Mouse (Mus musculus) midbrain, embryonic 14.5 days (tissue): ENCODE results near the gene Card19. TPM values are rescaled to one million over a fixed set of nuclear protein-coding genes. Genes with fewer than 3 reads are reported as not detected.

Source experiments
- ATAC-seq: fragments of 200-750 bp; cut with Nextera tagmentation; 2 replicates; pipeline ENCODE4 v1.8.0; 2017; ENCODE audit warnings: moderate number of reproducible peaks, moderate library complexity; ENCODE audit not compliant: low FRiP score, low TSS enrichment
- DNase-seq: peaks from one replicate; pipeline ENCODE4 v3.0.0-alpha.2; 2015
- H3K27ac ChIP-seq: fragments of 300-500 bp; sonication (generic); replicated peaks from 2 replicates; pipeline ENCODE4 v1.5.1; 2014; ENCODE audit warnings: mild to moderate bottlenecking, low read depth, low read length, moderate library complexity
- H3K27me3 ChIP-seq: fragments of 300-500 bp; sonication (generic); 2 replicates; pipeline ENCODE4 v1.6.1; 2014; ENCODE audit warnings: low read length, control low read depth, mixed read lengths; ENCODE audit not compliant: control insufficient read depth, insufficient read depth
- H3K36me3 ChIP-seq: fragments of 300-500 bp; sonication (generic); 2 replicates; pipeline ENCODE4 v1.6.1; 2014; ENCODE audit warnings: low read length, control low read depth; ENCODE audit not compliant: control insufficient read depth, insufficient read depth
- H3K4me1 ChIP-seq: fragments of 300-500 bp; sonication (generic); 2 replicates; pipeline ENCODE4 v1.6.1; 2014; ENCODE audit warnings: mild to moderate bottlenecking, antibody characterized with exemption, low read length, control low read depth; ENCODE audit not compliant: control insufficient read depth, insufficient read depth
- H3K4me2 ChIP-seq: fragments of 300-500 bp; sonication (generic); 2 replicates; pipeline ENCODE4 v1.6.1; 2014; ENCODE audit warnings: mild to moderate bottlenecking, low read length, moderate library complexity
- H3K4me3 ChIP-seq: fragments of 300-500 bp; sonication (generic); replicated peaks from 2 replicates; pipeline ENCODE4 v1.5.1; 2014; ENCODE audit warnings: low read depth, low read length
- H3K9ac ChIP-seq: fragments of 300-500 bp; sonication (generic); replicated peaks from 2 replicates; pipeline ENCODE4 v1.6.1; 2014; ENCODE audit warnings: mild to moderate bottlenecking, low read length, moderate library complexity
- H3K9me3 ChIP-seq: fragments of 300-500 bp; sonication (generic); 2 replicates; pipeline ENCODE4 v1.6.1; 2016; ENCODE audit warnings: low read length, control low read depth, mixed read lengths; ENCODE audit not compliant: control insufficient read depth
- WGBS: fragments of 180-500 bp; shearing (Covaris S2); extraction: QIAGEN DNeasy Blood & Tissue Kit; methylation state at CpG from one replicate; pipeline ENCODE4 v1.1.7; 2014; 5-methylcytosine and 5-hydroxymethylcytosine counted together
- polyA plus RNA-seq: library from polyadenylated mRNA; unstranded; fragments of >200 nt; fragmentation: Nextera tagmentation; extraction: Ambion mirVana; gene quantifications from 2 replicates; pipeline ENCODE4 v1.2.1, GENCODE M21; 2014

Card19 gene
- polyA plus RNA-seq, 1 experiment from 2014 or later, result 20.6 TPM

- H3K27ac ChIP-seq, result no peak overlapping the region
- no peak overlapping the region for H3K4me2 ChIP-seq
- no peak for ATAC-seq
- WGBS, result 97% methylated on average over 8 of the region's 8 CpGs
- no peak overlapping the region for H3K4me3 ChIP-seq
- no peaks in the 10 kb centered on the region for H3K36me3 ChIP-seq
- H3K4me1 ChIP-seq, result no peaks in the 10 kb centered on the region
- no peak for DNase-seq
- no peak overlapping the region for H3K9ac ChIP-seq
- no peaks in the 10 kb centered on the region for H3K9me3 ChIP-seq
- H3K27me3 ChIP-seq, result no peaks in the 10 kb centered on the region
Measured at GRCm38 (mm10) chr13:49238737-49239136, 22.9 kb upstream of the Card19 start.

GRCm38 (mm10) chr13:49237617-49238016, 21.8 kb upstream of the Card19 start:
- WGBS, result 90% methylated on average over 8 of the region's 8 CpGs
- Histone ChIP-seq H3K27ac (no peak overlapping the region), H3K9ac (no peak overlapping the region), H3K4me1 (no peaks in the 10 kb centered on the region), H3K4me2 (no peak overlapping the region), H3K9me3 (no peaks in the 10 kb centered on the region), H3K4me3 (no peak overlapping the region), H3K27me3 (no peaks in the 10 kb centered on the region), H3K36me3 (no peaks in the 10 kb centered on the region)
- DNase-seq, result no peak
- ATAC-seq, result no peak

GRCm38 (mm10) chr13:49234711-49235110, 18.9 kb upstream of the Card19 start:
- no peaks in the 10 kb centered on the region for H3K36me3 ChIP-seq
- no peak overlapping the region for H3K27ac ChIP-seq
- H3K4me2 ChIP-seq, result no peak overlapping the region
- no peaks in the 10 kb centered on the region for H3K9me3 ChIP-seq
- WGBS, result 94% methylated on average over 4 of the region's 4 CpGs
- no peak overlapping the region for H3K9ac ChIP-seq
- ATAC-seq (no peak), DNase-seq (no peak)
- no peak overlapping the region for H3K4me3 ChIP-seq
- no peaks in the 10 kb centered on the region for H3K27me3 ChIP-seq
- no peaks in the 10 kb centered on the region for H3K4me1 ChIP-seq

- no peak overlapping the region for H3K9ac ChIP-seq
- H3K27me3 ChIP-seq, result no peaks in the 10 kb centered on the region
- no peak overlapping the region for H3K27ac ChIP-seq
- H3K9me3 ChIP-seq, result no peaks in the 10 kb centered on the region
- H3K4me2 ChIP-seq, result no peak overlapping the region
- H3K4me1 ChIP-seq, result no peaks in the 10 kb centered on the region
- no peaks in the 10 kb centered on the region for H3K36me3 ChIP-seq
- no peak for ATAC-seq
- DNase-seq, result no peak
- WGBS, result 88% methylated on average over 8 of the region's 8 CpGs
- H3K4me3 ChIP-seq, result no peak overlapping the region
Measured at GRCm38 (mm10) chr13:49233792-49234572, 18.1 kb upstream of the Card19 start.

- Histone ChIP-seq H3K4me2 (no peak overlapping the region), H3K9me3 (no peaks in the 10 kb centered on the region), H3K36me3 (no peaks in the 10 kb centered on the region), H3K27me3 (no peaks in the 10 kb centered on the region), H3K9ac (no peak overlapping the region), H3K27ac (no peak overlapping the region), H3K4me1 (no peaks in the 10 kb centered on the region), H3K4me3 (no peak overlapping the region)
- 30% methylated on average over 4 of the region's 4 CpGs for WGBS
- ATAC-seq (no peak), DNase-seq (no peak)
Measured at GRCm38 (mm10) chr13:49225633-49226032, 9.8 kb upstream of the Card19 start.

GRCm38 (mm10) chr13:49225159-49225558, 9.3 kb upstream of the Card19 start:
- Histone ChIP-seq H3K9ac (no peak overlapping the region), H3K4me3 (no peak overlapping the region), H3K27me3 (no peaks in the 10 kb centered on the region), H3K36me3 (no peaks in the 10 kb centered on the region), H3K27ac (no peak overlapping the region), H3K4me2 (no peak overlapping the region), H3K9me3 (no peaks in the 10 kb centered on the region), H3K4me1 (no peaks in the 10 kb centered on the region)
- ATAC-seq, result no peak
- WGBS, result 68% methylated on average over 3 of the region's 3 CpGs
- DNase-seq, result no peak

GRCm38 (mm10) chr13:49224729-49225128, 8.9 kb upstream of the Card19 start:
- ATAC-seq (no peak), DNase-seq (no peak)
- 21% methylated on average over 6 of the region's 6 CpGs for WGBS
- no peak overlapping the region for H3K4me3 ChIP-seq
- no peak overlapping the region for H3K27ac ChIP-seq
- H3K36me3 ChIP-seq, result no peaks in the 10 kb centered on the region
- H3K4me2 ChIP-seq, result no peak overlapping the region
- no peaks in the 10 kb centered on the region for H3K27me3 ChIP-seq
- no peak overlapping the region for H3K9ac ChIP-seq
- no peaks in the 10 kb centered on the region for H3K4me1 ChIP-seq
- H3K9me3 ChIP-seq, result no peaks in the 10 kb centered on the region

- no peak for DNase-seq
- 20% methylated on average over 10 of the region's 10 CpGs for WGBS
- H3K27ac ChIP-seq, result no peak overlapping the region
Measured at GRCm38 (mm10) chr13:49224314-49224713, 8.5 kb upstream of the Card19 start.

GRCm38 (mm10) chr13:49220912-49221311, 5.1 kb upstream of the Card19 start:
- no peak for DNase-seq

More at GRCm38 (mm10) chr13:49224314-49224713, 8.5 kb upstream of the Card19 start:
- no peak overlapping the region for H3K4me3 ChIP-seq
- no peak overlapping the region for H3K9ac ChIP-seq
- no peaks in the 10 kb centered on the region for H3K4me1 ChIP-seq
- no peaks in the 10 kb centered on the region for H3K27me3 ChIP-seq
- H3K9me3 ChIP-seq, result no peaks in the 10 kb centered on the region
- no peak for ATAC-seq
- H3K4me2 ChIP-seq, result no peak overlapping the region
- no peaks in the 10 kb centered on the region for H3K36me3 ChIP-seq

More at GRCm38 (mm10) chr13:49220912-49221311, 5.1 kb upstream of the Card19 start:
- H3K27me3 ChIP-seq, result 0 out of 2 replicates have a peak, but pooled peaks cover 6% of the 10 kb centered on the region
- H3K4me2 ChIP-seq, result no peak overlapping the region
- H3K9ac ChIP-seq, result no peak overlapping the region
- no peak overlapping the region for H3K27ac ChIP-seq
- no peaks in the 10 kb centered on the region; the same call in 1 of the 2 replicates for H3K4me1 ChIP-seq
- no peak overlapping the region for H3K4me3 ChIP-seq
- no peaks in the 10 kb centered on the region for H3K9me3 ChIP-seq
- WGBS, result 25% methylated on average over 5 of the region's 5 CpGs
- ATAC-seq, result no peak
- no peaks in the 10 kb centered on the region for H3K36me3 ChIP-seq
